Mouse (Mus musculus): ENCODE measurements at regions not wholly inside any gene's neighbourhood (a gene's known extent, or its start where the extent isn't known, plus 50 kb on each side); places are given as distances from the start of the nearest gene placed in this dataset.

- no peak for TF ChIP-seq POLR2A (IDR thresholded peaks at IDR 0.05; ENCODE audit: insufficient read length, low read depth)
- no peak for TF ChIP-seq MAX (IDR thresholded peaks at IDR 0.05; ENCODE audit: low read depth)
- no peak for TF ChIP-seq MYOG (IDR thresholded peaks at IDR 0.05; ENCODE audit: control insufficient read depth in 1 of 3, insufficient read depth in 1 of 3, insufficient read length in 2 of 3, low read depth in 2 of 3)
- no peak for TF ChIP-seq TCF12 (IDR thresholded peaks at IDR 0.05; ENCODE audit: insufficient read depth, poor library complexity, severe bottlenecking)
- TF ChIP-seq REST (IDR thresholded peaks at IDR 0.05; ENCODE audit: insufficient read depth, insufficient read length) = no peak
- TF ChIP-seq CEBPB (IDR thresholded peaks at IDR 0.05; ENCODE audit: insufficient read depth, poor library complexity, severe bottlenecking) = no peak
- no peak for TF ChIP-seq USF1 (IDR thresholded peaks at IDR 0.05; ENCODE audit: low read depth)
- no peak for TF ChIP-seq E2F4 (IDR thresholded peaks at IDR 0.05; ENCODE audit: insufficient read depth)
- TF ChIP-seq MYOD1 (IDR thresholded peaks at IDR 0.05; ENCODE audit: control insufficient read depth in 1 of 3, insufficient read length in 2 of 3, low read depth in 2 of 3) = no peak
- no peak for TF ChIP-seq POLR2AphosphoS2 (IDR thresholded peaks at IDR 0.05; ENCODE audit: insufficient read length, low read depth)
Measured at GRCm38 (mm10) chr5:63476240-63476973, 172.5 kb upstream of the Nwd2 start.
